Mouse (Mus musculus) stomach, embryonic 16.5 days (tissue): Measurements from ENCODE around the gene Fgf8. TPM values are rescaled to one million over a fixed set of nuclear protein-coding genes. Genes with fewer than 3 reads are reported as not detected.

ENCODE experiments used
- ATAC-seq: fragments of 200-750 bp; cut with Nextera tagmentation; 2 replicates; pipeline ENCODE4 v1.8.0; 2017; ENCODE audit warnings: moderate number of reproducible peaks, moderate TSS enrichment; ENCODE audit not compliant: insufficient read depth, low FRiP score
- H3K27ac ChIP-seq: fragments of 300-500 bp; sonication (generic); 2 replicates; pipeline ENCODE4 v1.5.1; 2014; ENCODE audit warnings: low read length
- H3K27me3 ChIP-seq: fragments of 300-500 bp; sonication (generic); 2 replicates; pipeline ENCODE4 v1.6.1; 2014; ENCODE audit warnings: low read length, control low read depth, mixed read lengths; ENCODE audit not compliant: control insufficient read depth, insufficient read depth
- H3K36me3 ChIP-seq: fragments of 300-500 bp; sonication (generic); 2 replicates; pipeline ENCODE4 v1.6.1; 2014; ENCODE audit warnings: low read length; ENCODE audit not compliant: control insufficient read depth, insufficient read depth
- H3K4me1 ChIP-seq: fragments of 300-500 bp; sonication (generic); 2 replicates; pipeline ENCODE4 v1.6.1; 2014; ENCODE audit warnings: low read length, control low read depth, mixed read lengths; ENCODE audit not compliant: control insufficient read depth, insufficient read depth
- H3K4me2 ChIP-seq: fragments of 300-500 bp; sonication (generic); 2 replicates; pipeline ENCODE4 v1.6.1; 2014; ENCODE audit warnings: low read depth, low read length, mixed read lengths
- H3K4me3 ChIP-seq: fragments of 300-500 bp; sonication (generic); replicated peaks from 2 replicates; pipeline ENCODE4 v1.5.1; 2014; ENCODE audit warnings: mild to moderate bottlenecking, low read length
- H3K9ac ChIP-seq: fragments of 300-500 bp; sonication (generic); 2 replicates; pipeline ENCODE4 v1.6.1; 2014; ENCODE audit warnings: low read length
- H3K9me3 ChIP-seq: fragments of 300-500 bp; sonication (generic); replicated peaks from 2 replicates; pipeline ENCODE4 v1.6.1; 2016; ENCODE audit warnings: low read length, control low read depth; ENCODE audit not compliant: control insufficient read depth
- WGBS: fragments of 180-500 bp; shearing (Covaris S2); extraction: QIAGEN DNeasy Blood & Tissue Kit; methylation state at CpG from one replicate; pipeline ENCODE4 v1.1.7; 2014; 5-methylcytosine and 5-hydroxymethylcytosine counted together
- polyA plus RNA-seq: library from polyadenylated mRNA; unstranded; fragments of >200 nt; fragmentation: Nextera tagmentation; extraction: Ambion mirVana; gene quantifications from 2 replicates; pipeline ENCODE4 v1.2.1, GENCODE M21; 2015

Fgf8 gene
- polyA plus RNA-seq, 1 experiment from 2014 or later, result not detected

- Histone ChIP-seq H3K9me3 (no peaks in the 10 kb centered on the region), H3K4me2 (no peak overlapping the region), H3K36me3 (no peaks in the 10 kb centered on the region), H3K9ac (no peak overlapping the region), H3K27ac (no peak overlapping the region), H3K4me3 (no peak overlapping the region), H3K4me1 (no peaks in the 10 kb centered on the region), H3K27me3 (no peaks in the 10 kb centered on the region)
- no peak for ATAC-seq
- 65% methylated on average over 4 of the region's 4 CpGs for WGBS
Measured at GRCm38 (mm10) chr19:45687001-45687400, 55.7 kb downstream of the Fgf8 start.

Other genes with a start within 250 kb of the Fgf8 start
- 12.5 and 13.2 TPM in 2 replicates for gene Poll, start 182.4 kb downstream of the Fgf8 start, polyA plus RNA-seq
- 40.1 and 43.4 TPM in 2 replicates for gene Gm17018, start 182.3 kb downstream of the Fgf8 start, polyA plus RNA-seq
- 2.8 and 5.4 TPM in 2 replicates for gene Fbxw4, start 82.6 kb downstream of the Fgf8 start, polyA plus RNA-seq
- 13.8 and 15.6 TPM in 2 replicates for gene Npm3, start 6.7 kb upstream of the Fgf8 start, polyA plus RNA-seq
- gene Mgea5, start 40.9 kb upstream of the Fgf8 start, polyA plus RNA-seq, result 35.9 and 40.5 TPM in 2 replicates
- 2.3 and 2.6 TPM in 2 replicates for gene Kcnip2, start 73.1 kb upstream of the Fgf8 start, polyA plus RNA-seq